Mouse (Mus musculus) MEL-GATA-1-ER (cell line): ENCODE measurements around the gene Hcn3.

Source experiments
- DNase-seq: peaks from one replicate; pipeline ENCODE4 v3.0.0-alpha.2; 2012; ENCODE audit warnings: low read depth; ENCODE audit errors: extremely low read depth

Hcn3 gene

DNA sequence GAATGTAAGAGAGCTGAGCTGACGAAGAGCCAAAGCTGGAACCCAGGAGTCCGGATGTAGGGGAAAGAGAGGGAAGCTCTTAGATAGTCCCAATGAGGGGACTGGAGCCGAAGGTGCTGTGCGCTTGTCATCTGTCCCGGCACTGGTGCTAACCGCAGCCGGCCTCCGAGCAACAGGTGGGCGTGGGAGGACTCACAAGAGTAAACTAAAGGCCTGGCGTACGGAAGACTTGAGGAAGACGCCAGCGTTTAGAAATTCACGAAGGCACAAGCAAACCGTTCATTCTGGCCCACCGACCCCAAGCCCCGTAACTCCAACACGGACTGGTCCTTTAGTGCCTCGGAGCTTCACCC is 58.6 kb downstream of the Hcn3 start:
- no peak for DNase-seq

DNA sequence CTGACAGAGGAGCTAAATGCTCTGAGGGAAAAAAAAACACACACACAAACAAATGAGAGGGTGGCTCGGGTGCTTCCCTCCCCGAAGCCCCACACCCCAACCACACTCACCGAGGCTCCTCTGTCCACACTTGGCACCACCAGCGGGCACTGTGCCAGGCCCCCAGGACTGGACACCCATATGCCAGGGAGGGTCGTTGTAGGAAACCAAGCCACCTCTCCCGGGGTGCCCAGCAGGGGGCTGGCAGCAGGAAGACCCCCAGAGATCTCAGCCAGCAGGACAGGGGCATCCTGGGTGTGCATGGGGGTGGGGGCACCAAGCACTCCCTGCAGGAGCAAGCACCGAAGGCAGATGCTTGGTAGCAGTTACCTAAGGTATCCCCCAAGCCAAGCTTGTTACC is 59.2 kb downstream of the Hcn3 start, which contains the start of gene Gm43738:
TSS of gene Gm43738 (minus strand) at position 289 of the 400 bp plus-strand sequence.
- no peak for DNase-seq
